Mouse (Mus musculus) MEL (cell line): ENCODE data around the gene Lactbl1. TPM values are rescaled to one million over a fixed set of nuclear protein-coding genes. Genes with fewer than 3 reads are reported as not detected.

Source experiments
- DNase-seq: peaks from one replicate; pipeline ENCODE4 v3.0.0; 2011; ENCODE audit warnings: low read depth, low spot score
- H3K27ac ChIP-seq: 2 replicates; pipeline ENCODE4 v1.5.1; 2012; ENCODE audit warnings: low read depth, mild to moderate bottlenecking, control low read depth, low read length, moderate library complexity; ENCODE audit not compliant: control insufficient read depth
- H3K27me3 ChIP-seq, 2 experiments: fragments of 150-350 bp in 1 of 2; sonication (generic) in 1 of 2; 2 replicates each; pipeline ENCODE4 v1.6.1; 2012; ENCODE audit warnings: low read length in 2 of 2, mild to moderate bottlenecking in 2 of 2, improper control_type of control experiment in 1 of 2, moderate library complexity in 1 of 2; ENCODE audit not compliant: insufficient read depth in 2 of 2, control insufficient read depth in 1 of 2
- H3K36me3 ChIP-seq, 2 experiments: 2 replicates each; pipeline ENCODE4 v1.6.1; 2012 to 2014; ENCODE audit warnings: low read length in 2 of 2, improper control_type of control experiment in 1 of 2, inconsistent platforms in 1 of 2, mild to moderate bottlenecking in 1 of 2; ENCODE audit not compliant: insufficient read depth in 2 of 2, control insufficient read depth in 1 of 2
- H3K4me1 ChIP-seq, 2 experiments: fragments of 150-350 bp in 1 of 2; sonication (generic) in 1 of 2; 2 replicates each; pipeline ENCODE4 v1.6.1; 2012; ENCODE audit warnings: low read length in 2 of 2, improper control_type of control experiment in 1 of 2, mild to moderate bottlenecking in 1 of 2; ENCODE audit not compliant: insufficient read depth in 2 of 2, control insufficient read depth in 1 of 2
- H3K4me3 ChIP-seq, 2 experiments: fragments of 150-350 bp in 1 of 2; sonication (generic) in 1 of 2; 2 replicates each; pipeline ENCODE4 v1.5.1; 2012; ENCODE audit warnings: low read depth in 2 of 2, low read length in 2 of 2, mild to moderate bottlenecking in 2 of 2, moderate library complexity in 2 of 2, control low read depth in 1 of 2, improper control_type of control experiment in 1 of 2; ENCODE audit not compliant: control insufficient read depth in 1 of 2, insufficient read depth in 1 of 2
- H3K79me2 ChIP-seq: 2 replicates; pipeline ENCODE4 v1.6.1; 2012; ENCODE audit warnings: mild to moderate bottlenecking, low read length, moderate library complexity; ENCODE audit not compliant: control insufficient read depth, poor library complexity, insufficient read depth
- H3K9ac ChIP-seq: 2 replicates; pipeline ENCODE4 v1.6.1; 2012; ENCODE audit warnings: low read depth, mild to moderate bottlenecking, control low read depth, low read length, moderate library complexity; ENCODE audit not compliant: control insufficient read depth, poor library complexity, severe bottlenecking
- H3K9me3 ChIP-seq: fragments of 150-350 bp; sonication (generic); replicated peaks from 2 replicates; pipeline ENCODE4 v1.6.1; 2012; ENCODE audit warnings: mild to moderate bottlenecking, low read length, improper control_type of control experiment, moderate library complexity; ENCODE audit not compliant: insufficient read depth
- CTCF ChIP-seq, 3 experiments: IDR thresholded peaks in 2 of 3; conservative IDR thresholded peaks in 1 of 3; 2 replicates each; pipeline ENCODE4 v1.5.1; 2011 to 2012; ENCODE audit warnings: low read length in 3 of 3, low read depth in 2 of 3, mild to moderate bottlenecking in 2 of 3, improper control_type of control experiment in 1 of 3, inconsistent platforms in 1 of 3, mixed read lengths in 1 of 3, moderate library complexity in 1 of 3; ENCODE audit not compliant: control insufficient read depth in 1 of 3, insufficient read depth in 1 of 3, poor library complexity in 1 of 3, severe bottlenecking in 1 of 3
- E2F4 ChIP-seq: IDR thresholded peaks from 2 replicates; pipeline ENCODE4 v1.6.1; 2011; ENCODE audit warnings: low read depth, low read length, improper control_type of control experiment, borderline replicate concordance
- ETS1 ChIP-seq: IDR thresholded peaks from 2 replicates; pipeline ENCODE4 v1.6.1; 2012; ENCODE audit warnings: low read depth, mild to moderate bottlenecking, inconsistent platforms, low read length, improper control_type of control experiment, moderate library complexity
- JUND ChIP-seq: IDR thresholded peaks from 2 replicates; pipeline ENCODE4 v1.6.1; 2011; ENCODE audit warnings: low read depth, mild to moderate bottlenecking, improper control_type of control experiment, low read length
- KAT2A ChIP-seq: conservative IDR thresholded peaks from 2 replicates; pipeline ENCODE4 v1.6.1; 2012; ENCODE audit warnings: low read depth, low read length, improper control_type of control experiment, inconsistent platforms
- MAFK ChIP-seq: IDR thresholded peaks from 2 replicates; pipeline ENCODE4 v1.6.1; 2011; ENCODE audit warnings: low read depth, mild to moderate bottlenecking, low read length, improper control_type of control experiment, borderline replicate concordance
- MYB ChIP-seq: IDR thresholded peaks from 2 replicates; pipeline ENCODE4 v1.6.1; 2011; ENCODE audit warnings: mild to moderate bottlenecking, low read depth, low read length, improper control_type of control experiment
- MYC ChIP-seq: IDR thresholded peaks from 2 replicates; pipeline ENCODE4 v1.6.1; 2011; ENCODE audit warnings: low read depth, mild to moderate bottlenecking, low read length, improper control_type of control experiment, moderate library complexity
- POLR2A ChIP-seq, 2 experiments: IDR thresholded peaks; 2 replicates each; pipeline ENCODE4 v1.6.1; 2011 to 2012; ENCODE audit warnings: low read length in 2 of 2, mild to moderate bottlenecking in 2 of 2, control low read depth in 1 of 2, improper control_type of control experiment in 1 of 2, low read depth in 1 of 2, moderate library complexity in 1 of 2; ENCODE audit not compliant: control insufficient read depth in 1 of 2, insufficient read depth in 1 of 2, poor library complexity in 1 of 2
- POLR2AphosphoS5 ChIP-seq: IDR thresholded peaks from 2 replicates; pipeline ENCODE4 v1.6.1; 2012; ENCODE audit warnings: low read depth, borderline replicate concordance, mild to moderate bottlenecking, inconsistent platforms, low read length, moderate library complexity, mixed read lengths
- RAD21 ChIP-seq: IDR thresholded peaks from 2 replicates; pipeline ENCODE4 v1.6.1; 2011; ENCODE audit warnings: mild to moderate bottlenecking, low read depth, low read length, improper control_type of control experiment
- SMC3 ChIP-seq: IDR thresholded peaks from 2 replicates; pipeline ENCODE4 v1.6.1; 2011; ENCODE audit warnings: low read depth, low read length, improper control_type of control experiment
- TAL1 ChIP-seq: IDR thresholded peaks from 2 replicates; pipeline ENCODE4 v1.6.1; 2012; ENCODE audit warnings: mild to moderate bottlenecking, inconsistent platforms, low read length, moderate library complexity, mixed read lengths
- TCF12 ChIP-seq: IDR thresholded peaks from 2 replicates; pipeline ENCODE4 v1.6.1; 2014; ENCODE audit warnings: low read depth, mild to moderate bottlenecking, inconsistent platforms, low read length, improper control_type of control experiment, moderate library complexity
- USF2 ChIP-seq, 2 experiments: IDR thresholded peaks; 2 replicates each; pipeline ENCODE4 v1.6.1; 2011 to 2012; ENCODE audit warnings: improper control_type of control experiment in 2 of 2, low read length in 2 of 2, borderline replicate concordance in 1 of 2, inconsistent platforms in 1 of 2, low read depth in 1 of 2, mild to moderate bottlenecking in 1 of 2; ENCODE audit not compliant: insufficient read depth in 1 of 2
- ZC3H11A ChIP-seq: IDR thresholded peaks from 2 replicates; pipeline ENCODE4 v1.6.1; 2012; ENCODE audit warnings: low read depth, mild to moderate bottlenecking, inconsistent platforms, low read length, improper control_type of control experiment
- polyA plus RNA-seq, 2 experiments: library from polyadenylated mRNA; stranded (reverse) in 1 of 2; unstranded in 1 of 2; fragments of >175 nt in 1 of 2; fragments of >200 nt in 1 of 2; gene quantifications; 2 replicates each; pipeline versions ENCODE4 v1.2.1 to v1.2.4; 2012; ENCODE audit warnings: low replicate concordance in 2 of 2, low read depth in 1 of 2; ENCODE audit not compliant: insufficient read length in 2 of 2, insufficient read depth in 1 of 2, missing spikeins in 1 of 2
- total RNA-seq: library from RNA; depleted of rRNA; stranded (reverse); fragments of 300-350 nt; gene quantifications from 2 replicates; pipeline ENCODE4 v1.2.3, GENCODE M21; 2012

The Lactbl1 gene
- total and polyA plus RNA-seq, 3 experiments, result not detected

GRCm38 (mm10) chr4:136621336-136621735 is 1.1 kb upstream of the Lactbl1 start:
- H3K79me2 ChIP-seq, result no peaks in the 10 kb centered on the region
- H3K27ac ChIP-seq, result no peak overlapping the region
- TF ChIP-seq CTCF (IDR thresholded peaks at IDR 0.05 in 2 of 3, conservative IDR thresholded peaks at IDR 0.05 in 1 of 3; ENCODE audit: control insufficient read depth in 1 of 3, insufficient read depth in 1 of 3, low read depth in 2 of 3, low read length in 3 of 3, poor library complexity in 1 of 3, severe bottlenecking in 1 of 3) (peak; percentile 43 to 80 (median 57)), RAD21 (peak; percentile 83), TAL1 (no peak), ZC3H11A (peak; percentile 86), SMC3 (peak; percentile 85), USF2 (IDR thresholded peaks at IDR 0.05; ENCODE audit: borderline replicate concordance in 1 of 2, insufficient read depth in 1 of 2, low read depth in 1 of 2, low read length in 2 of 2) (no peak)
- no peak overlapping the region for H3K9ac ChIP-seq
- H3K36me3 ChIP-seq, result no peaks in the 10 kb centered on the region
- H3K4me1 ChIP-seq, result no peaks in the 10 kb centered on the region
- DNase-seq, result peak; percentile 69
- no peak overlapping the region for H3K4me3 ChIP-seq
- no peaks in the 10 kb centered on the region; a peak in 2 of 4 replicates for H3K27me3 ChIP-seq
- H3K9me3 ChIP-seq, result no peaks in the 10 kb centered on the region

- Histone ChIP-seq H3K27ac (no peak overlapping the region), H3K4me3 (no peak overlapping the region), H3K27me3 (no peaks in the 10 kb centered on the region; a peak in 1 of 4 replicates), H3K4me1 (no peaks in the 10 kb centered on the region), H3K36me3 (no peaks in the 10 kb centered on the region), H3K9ac (no peak overlapping the region), H3K79me2 (no peaks in the 10 kb centered on the region), H3K9me3 (no peaks in the 10 kb centered on the region)
- no peak for TF ChIP-seq TCF12
- TF ChIP-seq ETS1, result no peak
- no peak for TF ChIP-seq POLR2AphosphoS5
- no peak for TF ChIP-seq MYC
- no peak for TF ChIP-seq JUND
- no peak for TF ChIP-seq CTCF (IDR thresholded peaks at IDR 0.05 in 2 of 3, conservative IDR thresholded peaks at IDR 0.05 in 1 of 3; ENCODE audit: control insufficient read depth in 1 of 3, insufficient read depth in 1 of 3, low read depth in 2 of 3, low read length in 3 of 3, poor library complexity in 1 of 3, severe bottlenecking in 1 of 3)
- TF ChIP-seq E2F4, result no peak
- no peak for TF ChIP-seq MAFK
- no peak for DNase-seq
Measured at GRCm38 (mm10) chr4:136621956-136622355, 465 bp upstream of the Lactbl1 start.

GRCm38 (mm10) chr4:136626590-136626989 is 4.2 kb downstream of the Lactbl1 start:
- no peak for DNase-seq
- Histone ChIP-seq H3K9ac (no peak overlapping the region), H3K4me3 (no peak overlapping the region), H3K27me3 (no peaks in the 10 kb centered on the region), H3K4me1 (no peaks in the 10 kb centered on the region), H3K27ac (no peak overlapping the region), H3K36me3 (no peaks in the 10 kb centered on the region), H3K9me3 (no peaks in the 10 kb centered on the region), H3K79me2 (no peaks in the 10 kb centered on the region)
- TF ChIP-seq KAT2A (no peak), TAL1 (no peak), POLR2A (IDR thresholded peaks at IDR 0.05; ENCODE audit: control insufficient read depth in 1 of 2, insufficient read depth in 1 of 2, low read depth in 1 of 2, low read length in 2 of 2, poor library complexity in 1 of 2) (no peak), MYB (no peak), ETS1 (no peak)
